Mouse (Mus musculus): ENCODE results near the gene Slc25a33. TPM values are rescaled to one million over a fixed set of nuclear protein-coding genes. Genes with fewer than 3 reads are reported as not detected.
A peak's percentile ranks its signal among the peaks of the same experiment; 100 is the strongest.

Slc25a33 gene
- polyA plus RNA-seq, 1 experiment = 34.3 TPM

- no peaks in the 10 kb centered on the region for H3K27me3 ChIP-seq (ENCODE audit: control insufficient read depth, insufficient read depth, insufficient read length)
- no peak overlapping the region for H3ac ChIP-seq (ENCODE audit: control insufficient read depth, insufficient read length)
- H3K4me3 ChIP-seq = no peak overlapping the region
- no peak overlapping the region for H3K4me2 ChIP-seq (ENCODE audit: low read depth)
- peaks cover 5% of the 10 kb centered on the region for H3K79me2 ChIP-seq (ENCODE audit: control insufficient read depth, insufficient read depth)
- H3K36me3 ChIP-seq (ENCODE audit: control insufficient read depth, insufficient read depth) = peaks cover 8% of the 10 kb centered on the region
- no peak for TF ChIP-seq SRF (IDR thresholded peaks at IDR 0.05; ENCODE audit: control insufficient read depth, insufficient read length, low read depth)
- TF ChIP-seq MAX (IDR thresholded peaks at IDR 0.05; ENCODE audit: low read depth) = no peak
- no peak for TF ChIP-seq REST (IDR thresholded peaks at IDR 0.05; ENCODE audit: insufficient read depth, insufficient read length)
- no peak for TF ChIP-seq MYOD1 (IDR thresholded peaks at IDR 0.05; ENCODE audit: control insufficient read depth in 1 of 3, insufficient read length in 2 of 3, low read depth in 2 of 3)
- TF ChIP-seq POLR2AphosphoS2 (IDR thresholded peaks at IDR 0.05; ENCODE audit: insufficient read length, low read depth) = no peak
- no peak for TF ChIP-seq E2F4 (IDR thresholded peaks at IDR 0.05; ENCODE audit: insufficient read depth)
These were observed 32.0 kb downstream of the Slc25a33 start for GRCm38 (mm10) chr4:149742011-149742530.

GRCm38 (mm10) chr4:149740301-149740700 is 33.8 kb downstream of the Slc25a33 start:
- Histone ChIP-seq H3K36me3 (ENCODE audit: control insufficient read depth, insufficient read depth) (peaks cover 8% of the 10 kb centered on the region), H3K4me2 (ENCODE audit: low read depth) (no peak overlapping the region), H3K79me2 (ENCODE audit: control insufficient read depth, insufficient read depth) (peaks cover 22% of the 10 kb centered on the region), H3K4me3 (no peak overlapping the region), H3K27me3 (ENCODE audit: control insufficient read depth, insufficient read depth, insufficient read length) (no peaks in the 10 kb centered on the region), H3ac (ENCODE audit: control insufficient read depth, insufficient read length) (no peak overlapping the region)
- TF ChIP-seq SRF (IDR thresholded peaks at IDR 0.05; ENCODE audit: control insufficient read depth, insufficient read length, low read depth) (no peak), POLR2AphosphoS2 (IDR thresholded peaks at IDR 0.05; ENCODE audit: insufficient read length, low read depth) (peak; percentile 55)

GRCm38 (mm10) chr4:149739478-149739877 is 34.6 kb downstream of the Slc25a33 start:
- Histone ChIP-seq H3K27me3 (ENCODE audit: control insufficient read depth, insufficient read depth, insufficient read length) (no peaks in the 10 kb centered on the region), H3K4me3 (no peak overlapping the region), H3K36me3 (ENCODE audit: control insufficient read depth, insufficient read depth) (peaks cover 8% of the 10 kb centered on the region), H3K4me2 (ENCODE audit: low read depth) (no peak overlapping the region), H3ac (ENCODE audit: control insufficient read depth, insufficient read length) (no peak overlapping the region), H3K79me2 (ENCODE audit: control insufficient read depth, insufficient read depth) (peaks cover 30% of the 10 kb centered on the region)
- TF ChIP-seq CEBPB (IDR thresholded peaks at IDR 0.05; ENCODE audit: insufficient read depth, poor library complexity, severe bottlenecking) = no peak

- Histone ChIP-seq H3K4me2 (ENCODE audit: low read depth) (peak within 1 kb of the TSS; percentile 83), H3K79me2 (ENCODE audit: control insufficient read depth, insufficient read depth) (peaks cover 41% of the 10 kb centered on the region), H3K27me3 (ENCODE audit: control insufficient read depth, insufficient read depth, insufficient read length) (no peaks in the 10 kb centered on the region), H3K36me3 (ENCODE audit: control insufficient read depth, insufficient read depth) (no peaks in the 10 kb centered on the region), H3ac (ENCODE audit: control insufficient read depth, insufficient read length) (peak within 1 kb of the TSS; percentile 31), H3K4me3 (peak within 1 kb of the TSS; percentile 35)
- no peak for TF ChIP-seq TCF3 (IDR thresholded peaks at IDR 0.05; ENCODE audit: insufficient read length, low read depth)
- no peak for TF ChIP-seq TCF12 (IDR thresholded peaks at IDR 0.05; ENCODE audit: insufficient read depth, poor library complexity, severe bottlenecking)
- TF ChIP-seq REST (IDR thresholded peaks at IDR 0.05; ENCODE audit: insufficient read depth, insufficient read length) = no peak
- TF ChIP-seq SRF (IDR thresholded peaks at IDR 0.05; ENCODE audit: control insufficient read depth, insufficient read length, low read depth) = peak; percentile 19
- TF ChIP-seq POLR2AphosphoS2 (IDR thresholded peaks at IDR 0.05; ENCODE audit: insufficient read length, low read depth) = peak; percentile 45
- TF ChIP-seq MYOD1 (IDR thresholded peaks at IDR 0.05; ENCODE audit: control insufficient read depth in 1 of 3, insufficient read length in 2 of 3, low read depth in 2 of 3) = no peak
- no peak for TF ChIP-seq USF1 (IDR thresholded peaks at IDR 0.05; ENCODE audit: low read depth)
- TF ChIP-seq CEBPB (IDR thresholded peaks at IDR 0.05; ENCODE audit: insufficient read depth, poor library complexity, severe bottlenecking) = no peak
- peak; percentile 22 for TF ChIP-seq E2F4 (IDR thresholded peaks at IDR 0.05; ENCODE audit: insufficient read depth)
- peak; percentile 44 for TF ChIP-seq POLR2A (IDR thresholded peaks at IDR 0.05; ENCODE audit: insufficient read length, low read depth)
- TF ChIP-seq MYOG (IDR thresholded peaks at IDR 0.05; ENCODE audit: control insufficient read depth in 1 of 3, insufficient read depth in 1 of 3, insufficient read length in 2 of 3, low read depth in 2 of 3) = no peak
- TF ChIP-seq MAX (IDR thresholded peaks at IDR 0.05; ENCODE audit: low read depth) = no peak
These were observed 36.4 kb downstream of the Slc25a33 start, which contains the start of gene Tmem201 for GRCm38 (mm10) chr4:149737383-149738324. Gene Tmem201 (minus strand): TSS chr4:149738044.

- peak overlapping the region; percentile 83 for H3K4me2 ChIP-seq (ENCODE audit: low read depth)
- H3K27me3 ChIP-seq (ENCODE audit: control insufficient read depth, insufficient read depth, insufficient read length) = no peaks in the 10 kb centered on the region
- H3K36me3 ChIP-seq (ENCODE audit: control insufficient read depth, insufficient read depth) = no peaks in the 10 kb centered on the region
- TF ChIP-seq POLR2AphosphoS2 (IDR thresholded peaks at IDR 0.05; ENCODE audit: insufficient read length, low read depth) (no peak), MYOG (IDR thresholded peaks at IDR 0.05; ENCODE audit: control insufficient read depth in 1 of 3, insufficient read depth in 1 of 3, insufficient read length in 2 of 3, low read depth in 2 of 3) (peak in 1 of 3 experiments; percentile 24)
- peak overlapping the region; percentile 35 for H3K4me3 ChIP-seq
- H3K79me2 ChIP-seq (ENCODE audit: control insufficient read depth, insufficient read depth) = peaks cover 41% of the 10 kb centered on the region
- H3ac ChIP-seq (ENCODE audit: control insufficient read depth, insufficient read length) = no peak overlapping the region
These were observed 37.5 kb downstream of the Slc25a33 start for GRCm38 (mm10) chr4:149736581-149736980.

Data from myocyte (in vitro differentiated cells).